In genomic region chr17:27685550-27685913, GRCm38 (mm10) we compare ENCODE assay signal across 9 mouse cellular contexts. TPM values are rescaled to one million over a fixed set of nuclear protein-coding genes. Genes with fewer than 3 reads are reported as not detected.
DNase-seq lines count a peak whose midpoint lies in the region; ATAC-seq and TF ChIP-seq lines count a peak whose summit lies in the region.
"Had no signal": no experiment of that assay in that cellular context is flagged by ENCODE, and none has a peak within 500 bp of the region (broad histone marks: within the 10 kb centered on the region; RNA-seq: fewer than 3 reads in every experiment).

No protein-coding gene starts in this region.

- no peak overlapping the region for H3K27ac ChIP-seq in kidney, embryonic 16.5 days (ENCODE audit: low read length)
- peak overlapping the region; percentile 80 for H3K27ac ChIP-seq in forebrain, embryonic 10.5 days
- no peak overlapping the region for H3K27ac ChIP-seq in intestine, postnatal 0 days (ENCODE audit: low read depth, low read length)
- H3K27ac ChIP-seq in neural tube, embryonic 13.5 days (replicated peaks), result peak overlapping the region; percentile 49; the same call in 1 of the 2 replicates

- ATAC-seq in kidney, embryonic 16.5 days (ENCODE audit: low FRiP score, low TSS enrichment), result peak; percentile 64; the same call in 1 of the 2 replicates
- ATAC-seq in intestine, postnatal 0 days, result no peak
- peak; percentile 41 for ATAC-seq in neural tube, embryonic 13.5 days (ENCODE audit: low read depth)

- no peak for DNase-seq in kidney, postnatal 36 days
- DNase-seq in forebrain, embryonic 10.5 days (ENCODE audit: extremely low spot score, low spot score), result no peak
- DNase-seq in layer of hippocampus, postnatal 10 days (ENCODE audit: low spot score in 2 of 2), result no peak
- DNase-seq in adrenal gland, adult 18-20 months (ENCODE audit: low spot score in 2 of 2), result no peak
- no peak for DNase-seq in spleen, adult 18-20 months

- no peak for TF ChIP-seq CTCF in intestine, postnatal 0 days (IDR thresholded peaks at IDR 0.05; ENCODE audit: low read depth)

- no peaks in the 10 kb centered on the region for H3K9me3 ChIP-seq in kidney, embryonic 16.5 days (ENCODE audit: low read length)
- H3K9me3 ChIP-seq in forebrain, embryonic 10.5 days, result no peaks in the 10 kb centered on the region
- no peaks in the 10 kb centered on the region for H3K9me3 ChIP-seq in intestine, postnatal 0 days (ENCODE audit: control insufficient read depth)
- no peaks in the 10 kb centered on the region for H3K9me3 ChIP-seq in neural tube, embryonic 13.5 days

- peak overlapping the region; percentile 77 for H3K4me2 ChIP-seq in kidney, embryonic 16.5 days (replicated peaks; ENCODE audit: low read depth, low read length)
- peak overlapping the region; percentile 66 for H3K4me2 ChIP-seq in intestine, postnatal 0 days (replicated peaks; ENCODE audit: low read depth)
- peak overlapping the region; percentile 97 for H3K4me2 ChIP-seq in neural tube, embryonic 13.5 days

- H3K4me3 ChIP-seq in kidney, embryonic 16.5 days (ENCODE audit: low read length), result peak overlapping the region; percentile 45
- peak overlapping the region; percentile 65 for H3K4me3 ChIP-seq in forebrain, embryonic 10.5 days
- H3K4me3 ChIP-seq in intestine, postnatal 0 days (ENCODE audit: low read depth, low read length), result peak overlapping the region; percentile 42
- peak overlapping the region; percentile 56 for H3K4me3 ChIP-seq in neural tube, embryonic 13.5 days

- peaks cover 28% of the 10 kb centered on the region for H3K27me3 ChIP-seq in kidney, embryonic 16.5 days (ENCODE audit: insufficient read depth, low read length)
- peaks cover 64% of the 10 kb centered on the region for H3K27me3 ChIP-seq in forebrain, embryonic 10.5 days (ENCODE audit: poor library complexity, severe bottlenecking)
- peaks cover 32% of the 10 kb centered on the region for H3K27me3 ChIP-seq in intestine, postnatal 0 days (replicated peaks; ENCODE audit: control insufficient read depth, insufficient read depth, low read length)
- H3K27me3 ChIP-seq in neural tube, embryonic 13.5 days, result peaks cover 7% of the 10 kb centered on the region; the same call in 1 of the 2 replicates

- WGBS in kidney, embryonic 16.5 days, result 4% methylated on average over 11 of the region's 11 CpGs
- 3% methylated on average over 11 of the region's 11 CpGs for WGBS in forebrain, embryonic 10.5 days
- WGBS in intestine, postnatal 0 days, result 3% methylated on average over 11 of the region's 11 CpGs
- WGBS in neural tube, embryonic 13.5 days, result 1% methylated on average over 11 of the region's 11 CpGs

- H3K4me1 ChIP-seq in kidney, embryonic 16.5 days (ENCODE audit: insufficient read depth, low read length), result peaks cover 11% of the 10 kb centered on the region
- peaks cover 34% of the 10 kb centered on the region for H3K4me1 ChIP-seq in forebrain, embryonic 10.5 days
- no peaks in the 10 kb centered on the region for H3K4me1 ChIP-seq in intestine, postnatal 0 days (replicated peaks; ENCODE audit: control insufficient read depth, insufficient read depth, low read length)
- H3K4me1 ChIP-seq in neural tube, embryonic 13.5 days (replicated peaks), result peaks cover 31% of the 10 kb centered on the region

- H3K9ac ChIP-seq in kidney, embryonic 16.5 days (replicated peaks; ENCODE audit: low read length), result peak overlapping the region; percentile 45; the same call in 1 of the 2 replicates
- no peak overlapping the region for H3K9ac ChIP-seq in intestine, postnatal 0 days (ENCODE audit: low read depth, low read length)
- H3K9ac ChIP-seq in neural tube, embryonic 13.5 days, result peak overlapping the region; percentile 89

- no peaks in the 10 kb centered on the region for H3K36me3 ChIP-seq in kidney, embryonic 16.5 days (ENCODE audit: insufficient read depth, low read length)
- H3K36me3 ChIP-seq in forebrain, embryonic 10.5 days (replicated peaks), result no peaks in the 10 kb centered on the region
- no peaks in the 10 kb centered on the region for H3K36me3 ChIP-seq in intestine, postnatal 0 days (ENCODE audit: control insufficient read depth, insufficient read depth)
- H3K36me3 ChIP-seq in neural tube, embryonic 13.5 days, result no peaks in the 10 kb centered on the region

RNA-seq across cellular contexts. Expression of gene Pacsin1, which starts 30.2 kb away (rescaled TPM):
- 1.4 and 1.7 TPM in 2 replicates for polyA plus RNA-seq in kidney, embryonic 16.5 days (2015; fragmentation: Nextera tagmentation; extraction: Ambion mirVana)
- polyA plus RNA-seq in forebrain, embryonic 10.5 days (2016; fragmentation: Nextera tagmentation; extraction: Ambion mirVana), result 4.3 TPM in 2 replicates
- 1.2 and 1.4 TPM in 2 replicates for polyA plus RNA-seq in intestine, postnatal 0 days (2015; fragmentation: Nextera tagmentation; extraction: Ambion mirVana)
- polyA plus RNA-seq in neural tube, embryonic 13.5 days (2015; fragmentation: Nextera tagmentation; extraction: Ambion mirVana), result 29.6 and 32.1 TPM in 2 replicates
- total RNA-seq in layer of hippocampus, postnatal 10 days (2021), result 100 to 1,000 TPM; 180 to 190 TPM
- total RNA-seq in adrenal gland, adult 18-20 months (2021), result 1 to 10 TPM; 4.9 TPM

RNA-seq across cellular contexts. Expression of gene Spdef, which starts 43.2 kb away (rescaled TPM):
- 0.18 and 0.31 TPM in 2 replicates for polyA plus RNA-seq in kidney, embryonic 16.5 days (2015; fragmentation: Nextera tagmentation; extraction: Ambion mirVana)
- 0.31 TPM in 1 of 2 replicates, not detected in the other for polyA plus RNA-seq in forebrain, embryonic 10.5 days (2016; fragmentation: Nextera tagmentation; extraction: Ambion mirVana)
- polyA plus RNA-seq in intestine, postnatal 0 days (2015; fragmentation: Nextera tagmentation; extraction: Ambion mirVana), result 8.9 and 9.9 TPM in 2 replicates
- polyA plus RNA-seq in neural tube, embryonic 13.5 days (2015; fragmentation: Nextera tagmentation; extraction: Ambion mirVana), result 0.56 and 0.68 TPM in 2 replicates
- total RNA-seq in layer of hippocampus, postnatal 10 days (2021), result 1 to 10 TPM; 1.1 to 1.3 TPM
- under 1 TPM in 1 of 2 experiments, not detected in 1; 0.27 TPM for total RNA-seq in adrenal gland, adult 18-20 months (2021)

RNA-seq across cellular contexts. Expression of gene Rps10, which starts 49.1 kb away (rescaled TPM):
- 825 and 828 TPM in 2 replicates for polyA plus RNA-seq in kidney, embryonic 16.5 days (2015; fragmentation: Nextera tagmentation; extraction: Ambion mirVana)
- polyA plus RNA-seq in forebrain, embryonic 10.5 days (2016; fragmentation: Nextera tagmentation; extraction: Ambion mirVana), result 919 and 934 TPM in 2 replicates
- polyA plus RNA-seq in intestine, postnatal 0 days (2015; fragmentation: Nextera tagmentation; extraction: Ambion mirVana), result 591 and 603 TPM in 2 replicates
- 578 and 594 TPM in 2 replicates for polyA plus RNA-seq in neural tube, embryonic 13.5 days (2015; fragmentation: Nextera tagmentation; extraction: Ambion mirVana)
- total RNA-seq in layer of hippocampus, postnatal 10 days (2021), result 100 to 1,000 TPM; 516 to 558 TPM
- total RNA-seq in adrenal gland, adult 18-20 months (2021), result 100 to 1,000 TPM; 930 to 948 TPM

RNA-seq across cellular contexts. Expression of gene RPS10-NUDT3, which starts 50.5 kb away (rescaled TPM):
- not detected in 2 replicates for polyA plus RNA-seq in kidney, embryonic 16.5 days (2015; fragmentation: Nextera tagmentation; extraction: Ambion mirVana)
- not detected in 2 replicates for polyA plus RNA-seq in forebrain, embryonic 10.5 days (2016; fragmentation: Nextera tagmentation; extraction: Ambion mirVana)
- not detected in 2 replicates for polyA plus RNA-seq in intestine, postnatal 0 days (2015; fragmentation: Nextera tagmentation; extraction: Ambion mirVana)
- not detected in 2 replicates for polyA plus RNA-seq in neural tube, embryonic 13.5 days (2015; fragmentation: Nextera tagmentation; extraction: Ambion mirVana)
- total RNA-seq in layer of hippocampus, postnatal 10 days (2021), result 1 to 10 TPM in 1 of 2 experiments, not detected in 1; 2.1 TPM
- total RNA-seq in adrenal gland, adult 18-20 months (2021), result not detected
- polyA plus RNA-seq: large intestine, adult 2 months had no signal

Comparison
In these comparisons a context has a peak if more than half of its experiments do, and no peak if none do; other contexts are left out.
1. H3K27ac ChIP-seq: peak in forebrain, embryonic 10.5 days (single experiment) and neural tube, embryonic 13.5 days (single experiment); none in kidney, embryonic 16.5 days (single experiment) and intestine, postnatal 0 days (single experiment).
2. Peak in every context shown above with its lines, with median percentiles within 50 percentile points of each other: H3K4me2 ChIP-seq and H3K4me3 ChIP-seq.